Mouse (Mus musculus): ENCODE results near the gene Palb2. TPM values are rescaled to one million over a fixed set of nuclear protein-coding genes. Genes with fewer than 3 reads are reported as not detected.
A peak's percentile ranks its signal among the peaks of the same experiment; 100 is the strongest.

Palb2 gene
- total and polyA plus RNA-seq, 3 experiments, result 11.7 to 17.5 (median 14.0) TPM

DNA sequence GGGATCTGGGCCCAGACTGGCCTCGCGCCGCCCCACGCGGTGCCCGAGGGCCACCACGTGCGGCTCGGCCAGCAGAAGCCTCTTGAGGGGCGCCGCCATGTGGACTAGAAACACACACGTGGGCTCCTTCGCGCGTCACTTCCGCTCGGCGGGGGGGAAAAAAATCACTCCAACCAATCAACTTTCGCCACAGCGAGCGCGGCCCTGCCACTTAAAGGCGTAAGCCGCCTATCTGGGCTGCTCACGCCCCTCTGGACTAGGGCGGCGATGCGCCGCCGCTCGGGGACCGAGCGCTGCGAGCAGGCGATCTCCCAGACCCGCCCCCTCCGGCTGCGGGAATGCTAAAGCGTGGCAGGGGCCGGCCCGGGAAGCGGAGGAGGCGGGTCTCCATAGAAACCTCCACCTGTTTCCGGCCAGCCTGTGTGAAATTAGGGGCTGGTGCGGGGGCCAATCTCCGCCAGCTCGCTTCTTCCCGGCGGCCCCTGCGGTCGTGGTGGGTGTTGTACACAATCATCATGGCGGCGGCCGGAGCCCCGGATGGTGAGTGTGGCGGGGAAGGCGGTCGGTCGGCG, 65.8 kb downstream of the Palb2 start, which contains the start of the genes Ubfd1 and Ears2 (continued):
- TF ChIP-seq MAZ (IDR thresholded peaks at IDR 0.05; ENCODE audit: low read depth, low read length) (peak; percentile 79; the same call in 1 of the 2 replicates), CTCF (conservative IDR thresholded peaks at IDR 0.05 in 1 of 2, IDR thresholded peaks at IDR 0.05 in 1 of 2; ENCODE audit: low read depth in 2 of 2, low read length in 2 of 2) (no peak), MXI1 (IDR thresholded peaks at IDR 0.05; ENCODE audit: low read depth, low read length) (peak; percentile 100), POLR2AphosphoS2 (IDR thresholded peaks at IDR 0.05; ENCODE audit: low read depth, low read length) (peak; percentile 34; the same call in 1 of the 2 replicates), E2F4 (IDR thresholded peaks at IDR 0.05; ENCODE audit: insufficient replicate concordance, low read depth, low read length) (no peak), ZMIZ1 (IDR thresholded peaks at IDR 0.05; ENCODE audit: low read depth, low read length) (peak; percentile 79; the same call in 1 of the 2 replicates), PAX5 (IDR thresholded peaks at IDR 0.05; ENCODE audit: low read length) (no peak), KAT2A (IDR thresholded peaks at IDR 0.05; ENCODE audit: insufficient replicate concordance, low read length) (no peak), MYC (IDR thresholded peaks at IDR 0.05; ENCODE audit: low read depth, low read length) (peak; percentile 99), BHLHE40 (IDR thresholded peaks at IDR 0.05; ENCODE audit: low read depth, low read length) (peak; percentile 72), ETS1 (conservative IDR thresholded peaks at IDR 0.05; ENCODE audit: low read depth, low read length) (peak; percentile 47; the same call in 1 of the 2 replicates), GABPA (IDR thresholded peaks at IDR 0.05; ENCODE audit: insufficient replicate concordance, low read depth, low read length) (no peak)

DNA sequence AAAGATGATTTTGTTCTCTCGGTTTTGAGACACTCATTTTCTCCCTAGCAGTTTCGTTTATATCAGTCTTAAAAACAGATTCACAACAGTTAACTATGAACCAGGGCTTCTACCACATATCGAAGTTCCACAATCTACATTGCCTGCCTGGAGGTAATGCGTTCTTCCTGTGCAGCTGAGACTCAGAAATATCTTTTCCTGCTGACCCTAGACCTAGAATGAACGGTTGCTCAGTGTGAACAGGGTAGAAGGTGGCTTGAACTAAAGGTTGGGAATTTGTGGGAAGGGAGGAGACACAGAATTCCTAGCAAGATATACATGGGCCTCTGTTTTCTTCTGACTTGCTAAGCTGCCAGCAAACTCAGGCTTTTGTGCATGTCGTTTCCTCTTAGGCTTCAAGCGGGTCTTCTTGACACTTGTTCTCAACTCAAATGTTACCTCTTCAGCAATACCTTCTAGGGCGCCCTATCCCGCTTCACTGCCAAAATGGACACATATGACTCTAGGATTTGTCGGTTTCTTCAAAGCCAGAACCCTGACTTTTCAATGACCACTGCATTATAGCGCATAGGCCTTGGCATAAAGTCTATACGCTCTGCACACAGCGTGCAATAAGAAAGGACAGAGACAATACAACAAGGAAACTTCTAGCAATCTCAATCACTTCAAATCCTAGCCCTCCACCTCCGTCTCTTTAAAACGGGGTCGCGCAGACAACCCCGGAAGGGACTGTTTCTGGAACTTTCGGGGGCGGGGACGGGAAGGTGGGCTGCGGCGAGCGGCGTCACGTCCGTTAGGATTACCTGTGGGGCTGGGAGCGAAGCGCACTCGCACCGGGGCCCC, 66.5 kb downstream of the Palb2 start:
- no peak for TF ChIP-seq SMC3 (IDR thresholded peaks at IDR 0.05; ENCODE audit: low read depth, low read length)
- TF ChIP-seq NRF1 (IDR thresholded peaks at IDR 0.05; ENCODE audit: low read depth, low read length), result no peak
- no peak for TF ChIP-seq MAFK (IDR thresholded peaks at IDR 0.05; ENCODE audit: insufficient replicate concordance, low read length)
- no peak for TF ChIP-seq JUN (IDR thresholded peaks at IDR 0.05; ENCODE audit: insufficient read depth, low read depth, low read length)
- TF ChIP-seq GABPA (IDR thresholded peaks at IDR 0.05; ENCODE audit: insufficient replicate concordance, low read depth, low read length), result no peak
- no peak for TF ChIP-seq MYC (IDR thresholded peaks at IDR 0.05; ENCODE audit: low read depth, low read length)
- TF ChIP-seq USF1 (IDR thresholded peaks at IDR 0.05; ENCODE audit: low read depth, low read length), result no peak
- peak; percentile 83 for TF ChIP-seq ELF1 (IDR thresholded peaks at IDR 0.05; ENCODE audit: low read depth, low read length)
- TF ChIP-seq ZMIZ1 (IDR thresholded peaks at IDR 0.05; ENCODE audit: low read depth, low read length), result no peak
- peak; percentile 32; the same call in 1 of the 2 replicates for TF ChIP-seq TCF12 (IDR thresholded peaks at IDR 0.05; ENCODE audit: low read depth, low read length)
- no peak for TF ChIP-seq MAZ (IDR thresholded peaks at IDR 0.05; ENCODE audit: low read depth, low read length)
- TF ChIP-seq POLR2AphosphoS2 (IDR thresholded peaks at IDR 0.05; ENCODE audit: low read depth, low read length), result peak; percentile 66; the same call in 1 of the 2 replicates
- no peak for TF ChIP-seq MEF2A (IDR thresholded peaks at IDR 0.05; ENCODE audit: borderline replicate concordance, low read depth, low read length)
- no peak for TF ChIP-seq CHD2 (IDR thresholded peaks at IDR 0.05; ENCODE audit: low read length)
- peaks cover 32% of the 10 kb centered on the region for H3K79me2 ChIP-seq (replicated peaks; ENCODE audit: control insufficient read depth, extremely low read depth, insufficient read depth, poor library complexity, severe bottlenecking)
- H3K4me1 ChIP-seq (ENCODE audit: control insufficient read depth in 1 of 2, insufficient read depth in 2 of 2), result peaks cover 10 to 44% of the 10 kb centered on the region in 2 experiments
- peak overlapping the region; percentile 99 for H3K4me2 ChIP-seq (ENCODE audit: insufficient read depth, low read depth, poor library complexity, severe bottlenecking)
- peak; percentile 35 for DNase-seq (ENCODE audit: extremely low read depth)
- peaks cover 19 to 42% of the 10 kb centered on the region in 2 experiments for H3K36me3 ChIP-seq (replicated peaks in 1 of 2; ENCODE audit: control insufficient read depth in 1 of 2, insufficient read depth in 1 of 2, low read length in 1 of 2)
- H3K4me3 ChIP-seq (replicated peaks in 1 of 3; ENCODE audit: low read depth in 2 of 3, low read length in 2 of 3, poor library complexity in 1 of 3), result peak overlapping the region; percentile 92 to 100 (median 98)
- no peaks in the 10 kb centered on the region for H3K27me3 ChIP-seq (replicated peaks)
- peak overlapping the region; percentile 79 for H3K9ac ChIP-seq (ENCODE audit: insufficient read depth, low read depth)
- in situ Hi-C loops (cut with MboI; ENCODE audit: low pct_ligation_motif_present, low pct_unique_long_range_greater_than_20kb, low sequenced_read_pairs), result no loop called here
- dilution Hi-C loops (cut with MboI; ENCODE audit: extremely low pct_ligation_motif_present, extremely low pct_unique_long_range_greater_than_20kb, low sequenced_read_pairs), result no loop called here
- no peaks in the 10 kb centered on the region for H3K9me3 ChIP-seq (replicated peaks; ENCODE audit: low read length)
- H3K27ac ChIP-seq (ENCODE audit: insufficient read depth, low read depth), result peak overlapping the region; percentile 72

All from CH12.LX (cell line).